Mouse (Mus musculus): ENCODE measurements around the gene Panx2.

Gene Panx2

GRCm38 (mm10) chr15:89074613-89075477 is 15.3 kb downstream of the Panx2 start, which contains the start of gene Trabd:
Gene Trabd (plus strand): TSS chr15:89075124.
- 23% methylated on average over 11 of the region's 11 CpGs for WGBS

- WGBS = under 1% methylated on average over 58 of the region's 59 CpGs
Observed at GRCm38 (mm10) chr15:89075478-89076147, 16.1 kb downstream of the Panx2 start.

- 1% methylated on average over 35 of the region's 39 CpGs for WGBS
Observed at GRCm38 (mm10) chr15:89076156-89076731, 16.7 kb downstream of the Panx2 start.

- WGBS = 62% methylated on average over 9 of the region's 9 CpGs
Observed at GRCm38 (mm10) chr15:89078208-89078836, 18.8 kb downstream of the Panx2 start.

- WGBS = 96% methylated on average over 1 of the region's 1 CpGs
Observed at GRCm38 (mm10) chr15:89083906-89084305, 24.4 kb downstream of the Panx2 start.

- WGBS = 91% methylated on average over 2 of the region's 2 CpGs
Observed at GRCm38 (mm10) chr15:89084826-89085225, 25.3 kb downstream of the Panx2 start.

GRCm38 (mm10) chr15:89088607-89089247 is 29.2 kb downstream of the Panx2 start, which contains the start of gene Selenoo:
Gene Selenoo (plus strand): TSS chr15:89089084.
- whole genome bisulfite sequencing = 1% methylated on average over 38 of the region's 38 CpGs

- 1% methylated on average over 68 of the region's 68 CpGs for WGBS
Observed at GRCm38 (mm10) chr15:89089248-89090051, 29.9 kb downstream of the Panx2 start.

GRCm38 (mm10) chr15:89090662-89091061 is 31.1 kb downstream of the Panx2 start:
- WGBS = 65% methylated on average over 4 of the region's 4 CpGs

- 48% methylated on average over 5 of the region's 5 CpGs for WGBS
Observed at GRCm38 (mm10) chr15:89092181-89092580, 32.6 kb downstream of the Panx2 start.

- WGBS = 48% methylated on average over 5 of the region's 5 CpGs
Observed at GRCm38 (mm10) chr15:89097450-89097849, 37.9 kb downstream of the Panx2 start.

- WGBS = 78% methylated on average over 7 of the region's 7 CpGs
Observed at GRCm38 (mm10) chr15:89098616-89099015, 39.1 kb downstream of the Panx2 start.

GRCm38 (mm10) chr15:89100823-89101222 is 41.3 kb downstream of the Panx2 start:
- 74% methylated on average over 12 of the region's 12 CpGs for WGBS

GRCm38 (mm10) chr15:89102646-89103045 is 43.1 kb downstream of the Panx2 start:
- WGBS = 74% methylated on average over 5 of the region's 5 CpGs

GRCm38 (mm10) chr15:89103921-89104320 is 44.4 kb downstream of the Panx2 start:
- 71% methylated on average over 10 of the region's 10 CpGs for WGBS

- 67% methylated on average over 8 of the region's 8 CpGs for WGBS
Observed at GRCm38 (mm10) chr15:89104425-89104824, 44.9 kb downstream of the Panx2 start.

- WGBS = 55% methylated on average over 13 of the region's 13 CpGs
Observed at GRCm38 (mm10) chr15:89106073-89106472, 46.5 kb downstream of the Panx2 start.

- WGBS = 82% methylated on average over 1 of the region's 1 CpGs
Observed at GRCm38 (mm10) chr15:89106976-89107375, 47.4 kb downstream of the Panx2 start.

GRCm38 (mm10) chr15:89110147-89110546 is 50.6 kb downstream of the Panx2 start:
- 58% methylated on average over 9 of the region's 9 CpGs for WGBS

- WGBS = under 1% methylated on average over 47 of the region's 47 CpGs
Observed at GRCm38 (mm10) chr15:89122649-89123366, 63.3 kb downstream of the Panx2 start, which contains the start of gene Tubgcp6. Gene Tubgcp6 (minus strand): TSS chr15:89123112.
